Mouse (Mus musculus): Measurements from ENCODE around the gene Pzp. TPM values are rescaled to one million over a fixed set of nuclear protein-coding genes. Genes with fewer than 3 reads are reported as not detected.

The Pzp gene
- polyA plus RNA-seq, 1 experiment from 2014 or later: 0.47 TPM

GRCm38 (mm10) chr6:128447063-128447462 lies 79.5 kb downstream of the Pzp start:
- no peaks in the 10 kb centered on the region for H3K9me3 ChIP-seq (replicated peaks)
- no peak overlapping the region for H3K9ac ChIP-seq (replicated peaks)
- H3K4me2 ChIP-seq: no peak overlapping the region
- no peaks in the 10 kb centered on the region for H3K27me3 ChIP-seq (replicated peaks)
- H3K4me1 ChIP-seq: peaks cover 9% of the 10 kb centered on the region
- no peak overlapping the region for H3K4me3 ChIP-seq (replicated peaks)
- H3K27ac ChIP-seq (replicated peaks): no peak overlapping the region
- 94% methylated on average over 5 of the region's 5 CpGs for WGBS
- ATAC-seq (ENCODE audit: low FRiP score): no peak
- H3K36me3 ChIP-seq: no peaks in the 10 kb centered on the region

- 16% methylated on average over 14 of the region's 14 CpGs for WGBS
- peak; percentile 81 for ATAC-seq (ENCODE audit: low FRiP score)
- Histone ChIP-seq H3K9ac (replicated peaks) (no peak overlapping the region), H3K4me3 (replicated peaks) (peak overlapping the region; percentile 10; the same call in 1 of the 2 replicates), H3K4me1 (peaks cover 9% of the 10 kb centered on the region), H3K9me3 (replicated peaks) (no peaks in the 10 kb centered on the region), H3K27me3 (replicated peaks) (no peaks in the 10 kb centered on the region), H3K27ac (replicated peaks) (no peak overlapping the region), H3K4me2 (peak overlapping the region; percentile 51), H3K36me3 (no peaks in the 10 kb centered on the region)
Observed at GRCm38 (mm10) chr6:128445761-128446535, 80.6 kb downstream of the Pzp start.

- Histone ChIP-seq H3K4me1 (peaks cover 27% of the 10 kb centered on the region), H3K36me3 (peaks cover 11% of the 10 kb centered on the region), H3K9me3 (replicated peaks) (no peaks in the 10 kb centered on the region), H3K4me2 (no peak overlapping the region), H3K9ac (replicated peaks) (no peak overlapping the region), H3K27ac (replicated peaks) (no peak overlapping the region), H3K4me3 (replicated peaks) (no peak overlapping the region), H3K27me3 (replicated peaks) (no peaks in the 10 kb centered on the region)
- WGBS: 90% methylated on average over 2 of the region's 2 CpGs
- ATAC-seq (ENCODE audit: low FRiP score): no peak
Observed at GRCm38 (mm10) chr6:128440238-128440637, 86.3 kb downstream of the Pzp start.

GRCm38 (mm10) chr6:128438871-128439341 lies 87.6 kb downstream of the Pzp start:
- peak overlapping the region; percentile 79 for H3K4me2 ChIP-seq
- peak overlapping the region; percentile 95 for H3K27ac ChIP-seq (replicated peaks)
- WGBS: 28% methylated on average over 18 of the region's 18 CpGs
- peaks cover 27% of the 10 kb centered on the region for H3K4me1 ChIP-seq
- H3K36me3 ChIP-seq: peaks cover 24% of the 10 kb centered on the region
- no peaks in the 10 kb centered on the region for H3K27me3 ChIP-seq (replicated peaks)
- peak; percentile 34 for ATAC-seq (ENCODE audit: low FRiP score)
- H3K9ac ChIP-seq (replicated peaks): peak overlapping the region; percentile 97
- H3K4me3 ChIP-seq (replicated peaks): peak overlapping the region; percentile 99
- H3K9me3 ChIP-seq (replicated peaks): no peaks in the 10 kb centered on the region

GRCm38 (mm10) chr6:128438317-128438870 lies 88.1 kb downstream of the Pzp start, which contains the start of gene Fkbp4:
TSS of gene Fkbp4 (minus strand) at chr6:128438677.
- ATAC-seq (ENCODE audit: low FRiP score): peak; percentile 96
- Histone ChIP-seq H3K4me2 (peak within 1 kb of the TSS; percentile 79), H3K27ac (replicated peaks) (peak within 1 kb of the TSS; percentile 95), H3K9me3 (replicated peaks) (no peaks in the 10 kb centered on the region), H3K4me3 (replicated peaks) (peak within 1 kb of the TSS; percentile 99), H3K27me3 (replicated peaks) (no peaks in the 10 kb centered on the region), H3K36me3 (peaks cover 29% of the 10 kb centered on the region), H3K4me1 (peaks cover 27% of the 10 kb centered on the region), H3K9ac (replicated peaks) (peak within 1 kb of the TSS; percentile 97)
- WGBS: under 1% methylated on average over 67 of the region's 67 CpGs

- peak; percentile 81 for ATAC-seq (ENCODE audit: low FRiP score)
- H3K27me3 ChIP-seq (replicated peaks): no peaks in the 10 kb centered on the region
- H3K9me3 ChIP-seq (replicated peaks): no peaks in the 10 kb centered on the region
- H3K27ac ChIP-seq (replicated peaks): peak overlapping the region; percentile 95
- H3K9ac ChIP-seq (replicated peaks): peak overlapping the region; percentile 97
- H3K36me3 ChIP-seq: peaks cover 35% of the 10 kb centered on the region
- under 1% methylated on average over 52 of the region's 52 CpGs for WGBS
- peak overlapping the region; percentile 79 for H3K4me2 ChIP-seq
- peak overlapping the region; percentile 99 for H3K4me3 ChIP-seq (replicated peaks)
- peaks cover 29% of the 10 kb centered on the region for H3K4me1 ChIP-seq
Observed at GRCm38 (mm10) chr6:128437731-128438316, 88.7 kb downstream of the Pzp start.

- Histone ChIP-seq H3K36me3 (peaks cover 40% of the 10 kb centered on the region), H3K27me3 (replicated peaks) (no peaks in the 10 kb centered on the region), H3K4me1 (peaks cover 35% of the 10 kb centered on the region), H3K9ac (replicated peaks) (peak overlapping the region; percentile 97), H3K27ac (replicated peaks) (peak overlapping the region; percentile 95), H3K4me2 (peak overlapping the region; percentile 79), H3K4me3 (replicated peaks) (peak overlapping the region; percentile 99), H3K9me3 (replicated peaks) (no peaks in the 10 kb centered on the region)
- 3% methylated on average over 10 of the region's 10 CpGs for WGBS
- no peak for ATAC-seq (ENCODE audit: low FRiP score)
Observed at GRCm38 (mm10) chr6:128437288-128437687, 89.2 kb downstream of the Pzp start.

GRCm38 (mm10) chr6:128436356-128437005 lies 90.0 kb downstream of the Pzp start:
- Histone ChIP-seq H3K4me2 (peak overlapping the region; percentile 79), H3K27ac (replicated peaks) (no peak overlapping the region), H3K36me3 (peaks cover 48% of the 10 kb centered on the region), H3K27me3 (replicated peaks) (no peaks in the 10 kb centered on the region), H3K9me3 (replicated peaks) (no peaks in the 10 kb centered on the region), H3K4me3 (replicated peaks) (peak overlapping the region; percentile 99), H3K9ac (replicated peaks) (peak overlapping the region; percentile 97), H3K4me1 (peaks cover 35% of the 10 kb centered on the region)
- no peak for ATAC-seq (ENCODE audit: low FRiP score)
- 84% methylated on average over 8 of the region's 8 CpGs for WGBS

- Histone ChIP-seq H3K4me3 (replicated peaks) (no peak overlapping the region), H3K4me2 (no peak overlapping the region), H3K27me3 (replicated peaks) (no peaks in the 10 kb centered on the region), H3K9ac (replicated peaks) (no peak overlapping the region), H3K9me3 (replicated peaks) (no peaks in the 10 kb centered on the region), H3K4me1 (peaks cover 35% of the 10 kb centered on the region), H3K36me3 (peaks cover 57% of the 10 kb centered on the region), H3K27ac (replicated peaks) (no peak overlapping the region)
- ATAC-seq (ENCODE audit: low FRiP score): no peak
- 84% methylated on average over 5 of the region's 5 CpGs for WGBS
Observed at GRCm38 (mm10) chr6:128435474-128435873, 91.0 kb downstream of the Pzp start.
